Mouse (Mus musculus) brown adipose tissue, adult 24 weeks (tissue): Measurements from ENCODE around the gene Ajm1. TPM values are rescaled to one million over a fixed set of nuclear protein-coding genes. Genes with fewer than 3 reads are reported as not detected.
A peak's percentile ranks its signal among the peaks of the same experiment; 100 is the strongest.

Experiments
- H3K27ac ChIP-seq: fragments of 200-500 bp; replicated peaks from 2 replicates; pipeline ENCODE4 v1.5.1; 2012; ENCODE audit warnings: low read depth, mild to moderate bottlenecking, low read length
- H3K4me1 ChIP-seq: fragments of 200-500 bp; 2 replicates; pipeline ENCODE4 v1.6.1; 2012; ENCODE audit warnings: low read length, mixed read lengths; ENCODE audit not compliant: control insufficient read depth, insufficient read depth, insufficient read length
- H3K4me3 ChIP-seq: fragments of 200-500 bp; 2 replicates; pipeline ENCODE4 v1.5.1; 2012; ENCODE audit warnings: low read depth, mild to moderate bottlenecking, low read length, moderate library complexity; ENCODE audit not compliant: insufficient read depth
- polyA plus RNA-seq: library from polyadenylated mRNA; stranded (reverse); fragments of >200 nt; gene quantifications from 2 replicates; pipeline ENCODE4 v1.2.4, GENCODE M21; 2012; ENCODE audit not compliant: missing spikeins, insufficient read depth, insufficient read length

The Ajm1 gene
- polyA plus RNA-seq, 1 experiment = 0.44 TPM

DNA sequence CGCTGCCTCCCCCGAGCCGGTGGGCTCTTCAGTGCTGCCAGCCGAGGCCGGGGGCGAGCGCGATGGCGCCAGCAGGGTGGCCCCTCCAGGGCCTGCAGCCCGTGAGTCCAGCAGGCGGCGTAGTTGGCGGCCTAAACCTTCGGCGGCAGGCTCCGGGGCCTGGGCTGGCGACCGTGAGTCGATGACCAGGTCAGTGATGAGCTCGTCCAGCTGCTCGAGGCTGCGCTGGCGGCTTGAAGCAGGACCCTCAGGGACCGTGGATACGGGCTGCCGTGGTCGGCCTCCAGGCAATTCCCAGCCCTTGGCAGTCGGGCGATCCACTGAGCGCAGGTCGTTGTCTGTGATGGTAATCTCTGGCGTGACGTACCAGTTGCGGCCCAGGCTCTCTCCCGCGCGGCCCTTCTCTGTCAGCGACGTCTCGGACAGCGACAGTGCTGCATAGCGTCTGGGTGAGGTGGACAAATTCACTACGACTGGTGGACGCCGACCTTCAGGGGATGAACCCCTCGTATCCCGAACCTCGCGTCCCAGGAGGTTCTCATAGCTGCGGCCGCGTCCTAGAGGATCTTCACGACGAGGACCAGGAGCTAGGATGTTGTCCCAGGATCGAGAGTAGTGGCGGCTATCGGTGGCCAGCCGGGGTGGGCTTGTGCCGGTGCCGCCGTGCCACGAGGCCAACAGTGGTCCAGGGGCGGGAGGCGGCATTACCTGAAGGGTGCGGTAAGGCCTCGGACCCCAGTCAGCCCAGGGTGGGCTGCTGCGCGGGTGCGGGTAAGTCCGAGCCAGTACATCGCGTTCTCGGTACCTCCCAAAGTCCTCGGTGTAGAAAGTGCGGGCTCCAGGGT is 3.4 kb downstream of the Ajm1 start:
- Histone ChIP-seq H3K4me1 (peaks cover 3% of the 10 kb centered on the region; the same call in 1 of the 2 replicates), H3K4me3 (peak overlapping the region; percentile 34)

DNA sequence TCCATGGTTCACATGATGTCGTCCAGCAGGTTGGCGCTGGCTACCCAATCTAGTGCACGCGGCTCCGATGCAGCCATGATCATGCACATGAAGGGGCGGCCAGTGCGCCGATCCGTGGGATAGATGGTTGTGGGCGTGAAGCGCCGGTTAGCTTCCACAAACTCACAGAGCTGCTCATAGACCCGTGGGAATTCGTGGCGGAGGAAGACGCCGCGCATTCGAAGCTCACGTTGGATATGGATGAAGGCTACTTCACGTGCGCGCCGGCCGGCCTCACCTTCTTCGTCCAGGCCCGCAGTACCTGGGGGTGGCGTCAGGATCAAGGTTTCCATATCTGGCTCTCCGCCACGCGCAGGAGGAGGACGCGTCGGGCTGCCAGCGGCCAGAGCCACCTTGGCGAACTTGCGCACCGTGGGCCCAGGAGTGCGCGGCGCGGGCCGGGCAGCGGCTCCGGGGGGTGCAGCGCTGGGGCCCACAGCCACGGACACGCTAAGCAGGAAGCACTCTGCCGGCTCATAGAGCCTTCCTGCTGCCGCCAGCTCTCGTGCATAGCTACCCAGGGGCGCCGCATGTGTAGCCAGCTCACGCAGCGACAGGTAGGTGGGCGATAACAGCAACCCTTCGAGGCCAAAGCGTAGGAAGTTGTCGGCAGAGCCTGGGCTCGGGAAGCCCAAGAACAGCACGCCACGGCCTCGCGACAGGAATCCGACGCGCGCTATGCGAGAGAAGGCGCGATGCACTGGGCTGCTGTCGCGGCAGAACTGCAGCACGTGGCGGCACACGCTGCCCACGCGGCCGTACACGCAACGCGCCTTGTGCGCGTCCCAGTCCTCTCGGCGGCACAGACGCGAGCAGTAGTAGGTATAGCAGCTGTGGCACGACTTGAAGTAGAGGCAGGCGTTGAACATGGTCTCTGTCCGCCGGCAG is 4.3 kb downstream of the Ajm1 start:
- peak overlapping the region; percentile 34 for H3K4me3 ChIP-seq
- peaks cover 3% of the 10 kb centered on the region; the same call in 1 of the 2 replicates for H3K4me1 ChIP-seq

More for the DNA sequence above, 3.4 kb downstream of the Ajm1 start:
- no peak overlapping the region for H3K27ac ChIP-seq

GRCm38 (mm10) chr2:25576028-25576850 is 5.3 kb downstream of the Ajm1 start:
- Histone ChIP-seq H3K27ac (no peak overlapping the region), H3K4me1 (peaks cover 3% of the 10 kb centered on the region; the same call in 1 of the 2 replicates), H3K4me3 (peak overlapping the region; percentile 83; the same call in 1 of the 2 replicates)

More for the DNA sequence above, 4.3 kb downstream of the Ajm1 start:
- H3K27ac ChIP-seq = no peak overlapping the region

- no peak overlapping the region for H3K27ac ChIP-seq
- H3K4me3 ChIP-seq = peak overlapping the region; percentile 83
- peaks cover 3% of the 10 kb centered on the region; the same call in 1 of the 2 replicates for H3K4me1 ChIP-seq
Observed at GRCm38 (mm10) chr2:25575432-25576027, 6.0 kb downstream of the Ajm1 start.

DNA sequence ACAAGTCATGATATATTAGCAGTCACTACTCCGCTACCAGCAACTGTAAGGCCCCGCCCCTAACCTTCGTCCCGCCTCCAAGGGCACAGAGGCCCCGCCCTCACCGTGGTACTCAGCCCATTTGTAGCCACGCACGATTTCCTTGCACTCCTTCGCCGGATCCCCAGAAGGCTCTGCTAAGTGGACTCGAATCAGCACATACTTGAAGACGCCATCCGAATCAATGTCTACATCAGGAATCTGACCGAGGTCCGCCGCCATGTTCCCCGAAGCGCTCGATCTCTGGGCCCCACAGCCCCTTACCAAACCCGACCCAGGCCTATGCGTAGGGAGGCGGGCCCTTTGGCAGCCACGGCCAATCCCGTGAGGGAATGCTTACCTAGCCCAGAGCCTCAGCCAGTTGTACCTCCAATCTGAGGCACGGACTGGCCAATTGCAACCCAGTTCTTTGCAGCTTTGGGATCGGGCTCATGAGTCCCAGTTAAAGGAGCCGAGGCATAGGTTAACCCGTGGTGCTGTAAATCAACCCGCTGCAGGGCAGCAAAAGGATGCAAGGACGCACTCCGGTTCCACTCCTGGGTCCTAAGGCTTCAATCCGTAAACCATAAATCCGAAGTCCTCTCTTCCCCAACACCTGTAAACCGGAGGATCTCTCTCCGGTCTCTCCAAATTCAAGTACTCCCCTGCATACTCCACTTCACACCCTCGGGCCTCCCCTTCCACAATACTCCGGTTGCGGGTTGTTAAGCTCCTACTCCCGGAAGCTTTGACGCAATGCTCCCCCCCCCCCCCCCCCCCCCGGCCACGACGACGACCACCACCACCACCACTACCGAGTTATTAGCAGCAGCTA is 6.8 kb downstream of the Ajm1 start, which contains the start of the genes Mamdc4 and Phpt1:
Gene Mamdc4 (minus strand): TSS at position 267 of the 853 bp plus-strand sequence.
Gene Phpt1 (minus strand): TSS at position 646 of the 853 bp plus-strand sequence.
- H3K4me1 ChIP-seq = peaks cover 3% of the 10 kb centered on the region; the same call in 1 of the 2 replicates
- H3K27ac ChIP-seq = peak within 1 kb of the TSS; percentile 86
- peak within 1 kb of the TSS; percentile 83 for H3K4me3 ChIP-seq

- peak overlapping the region; percentile 83 for H3K4me3 ChIP-seq
- H3K27ac ChIP-seq = peak overlapping the region; percentile 32; the same call in 1 of the 2 replicates
- peaks cover 3% of the 10 kb centered on the region; the same call in 1 of the 2 replicates for H3K4me1 ChIP-seq
Observed at GRCm38 (mm10) chr2:25574136-25574535, 7.4 kb downstream of the Ajm1 start.

- peaks cover 3% of the 10 kb centered on the region; the same call in 1 of the 2 replicates for H3K4me1 ChIP-seq
- no peak overlapping the region; the same call in none of the 2 replicates for H3K4me3 ChIP-seq
- no peak overlapping the region for H3K27ac ChIP-seq
Observed at GRCm38 (mm10) chr2:25573068-25573467, 8.5 kb downstream of the Ajm1 start.

GRCm38 (mm10) chr2:25571221-25571620 is 10.3 kb downstream of the Ajm1 start:
- H3K4me3 ChIP-seq = no peak overlapping the region
- H3K4me1 ChIP-seq = peaks cover 3% of the 10 kb centered on the region; the same call in 1 of the 2 replicates
- no peak overlapping the region for H3K27ac ChIP-seq

- Histone ChIP-seq H3K4me1 (no peaks in the 10 kb centered on the region), H3K27ac (no peak overlapping the region), H3K4me3 (no peak overlapping the region)
Observed at GRCm38 (mm10) chr2:25569323-25569722, 12.2 kb downstream of the Ajm1 start.

DNA sequence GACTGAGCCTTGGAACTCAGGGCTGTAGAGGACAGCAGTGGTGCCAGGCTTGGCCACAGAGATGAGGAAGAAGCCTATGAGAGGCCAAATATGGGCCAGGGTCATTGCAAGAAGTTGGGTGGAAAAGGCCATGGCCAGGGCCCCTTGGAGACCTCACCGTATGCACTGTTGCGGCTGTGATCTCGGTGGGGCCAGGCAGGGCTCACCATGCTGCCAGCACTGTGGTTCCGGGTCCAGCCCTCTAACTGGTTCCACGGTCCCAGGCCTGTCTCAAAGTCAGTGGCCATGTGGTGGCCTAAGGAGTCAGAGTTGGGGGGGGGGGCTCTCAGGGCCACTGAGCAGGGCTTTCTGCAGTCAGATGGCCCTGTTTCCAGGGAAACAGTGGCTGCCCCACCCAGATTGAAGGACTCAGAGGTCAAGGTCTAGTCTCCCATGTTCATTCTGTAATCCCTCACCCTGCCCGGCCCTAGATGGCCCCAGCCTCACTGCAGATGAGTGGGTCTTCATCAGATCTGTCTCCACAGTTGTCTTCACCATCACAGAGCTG is 13.0 kb downstream of the Ajm1 start:
- Histone ChIP-seq H3K4me3 (no peak overlapping the region), H3K27ac (no peak overlapping the region), H3K4me1 (no peaks in the 10 kb centered on the region)

DNA sequence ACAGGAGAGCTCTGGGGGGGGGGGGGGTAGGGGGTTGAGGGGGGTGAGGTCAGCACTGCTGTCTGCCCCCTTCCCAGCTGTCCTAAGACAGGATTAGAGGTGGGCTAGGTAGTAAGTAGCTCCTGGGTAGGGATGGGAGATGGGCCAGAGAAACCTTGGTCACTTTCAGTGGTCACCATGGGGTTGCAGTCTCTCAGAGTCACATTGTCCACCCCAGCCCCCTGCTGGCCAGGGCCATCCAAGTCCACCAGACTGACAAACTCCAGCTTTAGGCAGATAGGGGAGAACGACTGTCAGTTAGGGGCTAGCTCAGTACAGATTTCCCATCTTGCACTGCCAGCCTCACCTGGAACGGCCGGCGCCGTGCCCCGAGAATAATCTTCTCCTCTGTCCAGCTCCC is 15.0 kb downstream of the Ajm1 start:
- Histone ChIP-seq H3K27ac (no peak overlapping the region), H3K4me3 (no peak overlapping the region), H3K4me1 (no peaks in the 10 kb centered on the region)

DNA sequence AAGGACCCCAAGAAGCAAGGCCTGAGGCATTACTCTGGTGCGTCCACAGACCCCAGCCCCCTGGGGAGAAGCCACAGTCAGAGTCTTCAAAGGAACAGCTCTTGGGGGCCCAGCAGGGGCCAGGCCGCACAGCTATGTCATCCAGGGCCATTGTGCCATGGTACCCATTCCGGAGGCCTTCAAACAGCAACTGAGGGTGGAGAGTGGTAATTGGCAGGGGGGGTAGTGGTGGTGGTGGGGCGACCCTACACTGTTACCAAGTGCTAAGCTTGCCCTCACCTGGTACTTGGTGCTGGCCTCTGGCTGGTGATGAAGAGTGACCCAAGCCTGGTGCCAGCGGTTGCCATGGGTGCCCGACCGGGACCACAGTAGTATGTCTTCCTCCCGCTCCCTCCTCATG is 15.8 kb downstream of the Ajm1 start:
- no peak overlapping the region for H3K4me3 ChIP-seq
- H3K27ac ChIP-seq = no peak overlapping the region
- H3K4me1 ChIP-seq = no peaks in the 10 kb centered on the region

GRCm38 (mm10) chr2:25561946-25562345 is 19.6 kb downstream of the Ajm1 start:
- Histone ChIP-seq H3K4me3 (no peak overlapping the region), H3K4me1 (peaks cover 2% of the 10 kb centered on the region; the same call in 1 of the 2 replicates), H3K27ac (no peak overlapping the region)
